Mouse (Mus musculus): ENCODE measurements at regions not wholly inside any gene's neighbourhood (a gene's known extent, or its start where the extent isn't known, plus 50 kb on each side); places are given as distances from the start of the nearest gene placed in this dataset.
A peak's percentile ranks its signal among the peaks of the same experiment; 100 is the strongest.

DNA sequence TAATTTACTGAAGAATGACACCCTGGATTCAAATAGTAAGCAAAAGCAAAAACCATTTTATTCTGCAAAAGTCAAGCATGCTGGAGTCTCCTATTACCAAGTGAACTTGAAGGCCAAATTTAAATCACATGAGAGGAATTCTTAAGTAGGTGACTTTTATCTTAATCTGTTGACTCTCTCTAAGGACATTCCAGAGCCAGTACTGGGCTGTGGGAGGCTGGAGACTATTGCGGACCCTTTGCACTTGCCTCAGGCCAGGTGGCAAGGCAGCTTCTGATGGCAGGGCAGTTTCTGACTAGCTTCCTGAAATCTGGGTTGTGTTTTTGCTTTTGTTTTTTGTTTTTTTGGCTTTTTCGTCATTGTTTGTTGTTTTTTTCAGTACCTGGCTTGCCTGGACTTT lies 1257.8 kb downstream of the Tbl1xr1 start:
- Histone ChIP-seq H3K27me3 (ENCODE audit: control insufficient read depth, insufficient read depth, low read length, poor library complexity, severe bottlenecking) (no peaks in the 10 kb centered on the region), H3K4me1 (ENCODE audit: control insufficient read depth, insufficient read depth, low read length) (no peaks in the 10 kb centered on the region), H3K36me3 (ENCODE audit: control insufficient read depth, insufficient read depth, low read length, poor library complexity, severe bottlenecking) (no peaks in the 10 kb centered on the region), H3K4me3 (ENCODE audit: low read depth, low read length) (no peak overlapping the region), H3K27ac (ENCODE audit: insufficient read depth, low read length) (no peak overlapping the region), H3K9ac (ENCODE audit: low read depth, poor library complexity, severe bottlenecking) (no peak overlapping the region), H3K9me3 (replicated peaks; ENCODE audit: control insufficient read depth, insufficient read depth, low read length, poor library complexity, severe bottlenecking) (peaks cover 3% of the 10 kb centered on the region; the same call in 1 of the 2 replicates)
- TF ChIP-seq CTCF (IDR thresholded peaks at IDR 0.05; ENCODE audit: low read depth, low read length): no peak
- no peak for TF ChIP-seq EP300 (IDR thresholded peaks at IDR 0.05; ENCODE audit: insufficient read depth, low read depth, low read length)
- TF ChIP-seq POLR2A (IDR thresholded peaks at IDR 0.05; ENCODE audit: insufficient read depth, low read length): no peak

GRCm38 (mm10) chr3:23334958-23335357 lies 1258.5 kb downstream of the Tbl1xr1 start:
- Histone ChIP-seq H3K9ac (ENCODE audit: low read depth, poor library complexity, severe bottlenecking) (no peak overlapping the region), H3K4me3 (ENCODE audit: low read depth, low read length) (no peak overlapping the region), H3K4me1 (ENCODE audit: control insufficient read depth, insufficient read depth, low read length) (no peaks in the 10 kb centered on the region), H3K9me3 (replicated peaks; ENCODE audit: control insufficient read depth, insufficient read depth, low read length, poor library complexity, severe bottlenecking) (peaks cover 3% of the 10 kb centered on the region; the same call in 1 of the 2 replicates), H3K27me3 (ENCODE audit: control insufficient read depth, insufficient read depth, low read length, poor library complexity, severe bottlenecking) (no peaks in the 10 kb centered on the region), H3K36me3 (ENCODE audit: control insufficient read depth, insufficient read depth, low read length, poor library complexity, severe bottlenecking) (no peaks in the 10 kb centered on the region), H3K27ac (ENCODE audit: insufficient read depth, low read length) (no peak overlapping the region)
- no peak for TF ChIP-seq POLR2A (IDR thresholded peaks at IDR 0.05; ENCODE audit: insufficient read depth, low read length)

DNA sequence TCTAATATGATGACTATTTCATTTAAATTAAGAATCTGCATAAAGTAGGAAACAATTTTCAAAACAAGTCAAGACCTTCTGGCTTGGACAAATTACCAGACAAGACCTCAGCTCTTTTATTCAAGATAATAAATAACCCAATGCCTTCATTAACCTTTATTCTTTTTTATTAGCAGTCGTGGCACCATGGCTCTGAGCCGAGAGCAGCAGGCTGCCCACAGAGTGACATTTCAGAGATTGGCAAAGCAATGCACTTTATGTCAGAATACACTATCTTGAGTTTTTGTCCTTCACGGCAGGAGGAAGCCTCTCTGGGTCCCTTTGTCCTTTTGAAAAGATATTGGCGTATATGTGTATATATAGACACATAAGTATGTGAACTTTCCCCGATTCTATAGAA lies 1297.9 kb downstream of the Tbl1xr1 start:
- Histone ChIP-seq H3K9me3 (replicated peaks; ENCODE audit: control insufficient read depth, insufficient read depth, low read length, poor library complexity, severe bottlenecking) (no peaks in the 10 kb centered on the region), H3K4me3 (ENCODE audit: low read depth, low read length) (no peak overlapping the region), H3K9ac (ENCODE audit: low read depth, poor library complexity, severe bottlenecking) (no peak overlapping the region), H3K27me3 (ENCODE audit: control insufficient read depth, insufficient read depth, low read length, poor library complexity, severe bottlenecking) (no peaks in the 10 kb centered on the region), H3K27ac (ENCODE audit: insufficient read depth, low read length) (no peak overlapping the region), H3K4me1 (ENCODE audit: control insufficient read depth, insufficient read depth, low read length) (no peaks in the 10 kb centered on the region), H3K36me3 (ENCODE audit: control insufficient read depth, insufficient read depth, low read length, poor library complexity, severe bottlenecking) (no peaks in the 10 kb centered on the region)
- TF ChIP-seq POLR2A (IDR thresholded peaks at IDR 0.05; ENCODE audit: insufficient read depth, low read length) (no peak), EP300 (IDR thresholded peaks at IDR 0.05; ENCODE audit: insufficient read depth, low read depth, low read length) (no peak), CTCF (IDR thresholded peaks at IDR 0.05; ENCODE audit: low read depth, low read length) (no peak)

DNA sequence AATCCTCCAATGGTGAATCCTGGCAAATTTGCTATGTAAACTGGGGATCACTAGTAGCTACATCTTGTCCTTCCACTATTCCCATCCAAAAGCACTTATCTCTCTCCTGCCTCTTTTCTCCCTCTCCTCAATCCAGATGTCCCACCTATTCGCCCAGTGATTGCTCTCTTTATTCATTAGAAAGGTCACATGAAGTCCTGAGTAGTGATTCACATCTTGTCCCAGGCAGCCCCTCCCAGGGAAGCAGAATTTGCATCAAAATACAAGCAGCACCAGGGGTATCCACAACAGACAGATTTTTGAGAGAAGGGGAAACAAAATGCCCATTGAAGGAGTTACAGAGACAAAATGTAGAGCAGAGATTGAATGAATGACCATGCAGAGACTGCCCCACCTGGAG lies 1328.4 kb downstream of the Tbl1xr1 start:
- Histone ChIP-seq H3K36me3 (ENCODE audit: control insufficient read depth, insufficient read depth, low read length, poor library complexity, severe bottlenecking) (no peaks in the 10 kb centered on the region), H3K9me3 (replicated peaks; ENCODE audit: control insufficient read depth, insufficient read depth, low read length, poor library complexity, severe bottlenecking) (no peaks in the 10 kb centered on the region), H3K27me3 (ENCODE audit: control insufficient read depth, insufficient read depth, low read length, poor library complexity, severe bottlenecking) (no peaks in the 10 kb centered on the region), H3K4me3 (ENCODE audit: low read depth, low read length) (no peak overlapping the region), H3K27ac (ENCODE audit: insufficient read depth, low read length) (peak overlapping the region; percentile 28; the same call in 1 of the 2 replicates), H3K9ac (ENCODE audit: low read depth, poor library complexity, severe bottlenecking) (no peak overlapping the region), H3K4me1 (ENCODE audit: control insufficient read depth, insufficient read depth, low read length) (peaks cover 2% of the 10 kb centered on the region)
- TF ChIP-seq EP300 (IDR thresholded peaks at IDR 0.05; ENCODE audit: insufficient read depth, low read depth, low read length): no peak
- TF ChIP-seq POLR2A (IDR thresholded peaks at IDR 0.05; ENCODE audit: insufficient read depth, low read length): no peak
- TF ChIP-seq CTCF (IDR thresholded peaks at IDR 0.05; ENCODE audit: low read depth, low read length): no peak

GRCm38 (mm10) chr3:23409431-23409830 lies 1333.0 kb downstream of the Tbl1xr1 start:
- TF ChIP-seq EP300 (IDR thresholded peaks at IDR 0.05; ENCODE audit: insufficient read depth, low read depth, low read length) (no peak), POLR2A (IDR thresholded peaks at IDR 0.05; ENCODE audit: insufficient read depth, low read length) (no peak), CTCF (IDR thresholded peaks at IDR 0.05; ENCODE audit: low read depth, low read length) (no peak)
- Histone ChIP-seq H3K36me3 (ENCODE audit: control insufficient read depth, insufficient read depth, low read length, poor library complexity, severe bottlenecking) (no peaks in the 10 kb centered on the region), H3K27me3 (ENCODE audit: control insufficient read depth, insufficient read depth, low read length, poor library complexity, severe bottlenecking) (no peaks in the 10 kb centered on the region), H3K4me1 (ENCODE audit: control insufficient read depth, insufficient read depth, low read length) (peaks cover under 1% of the 10 kb centered on the region), H3K9me3 (replicated peaks; ENCODE audit: control insufficient read depth, insufficient read depth, low read length, poor library complexity, severe bottlenecking) (no peaks in the 10 kb centered on the region), H3K4me3 (ENCODE audit: low read depth, low read length) (no peak overlapping the region), H3K27ac (ENCODE audit: insufficient read depth, low read length) (no peak overlapping the region), H3K9ac (ENCODE audit: low read depth, poor library complexity, severe bottlenecking) (no peak overlapping the region)

DNA sequence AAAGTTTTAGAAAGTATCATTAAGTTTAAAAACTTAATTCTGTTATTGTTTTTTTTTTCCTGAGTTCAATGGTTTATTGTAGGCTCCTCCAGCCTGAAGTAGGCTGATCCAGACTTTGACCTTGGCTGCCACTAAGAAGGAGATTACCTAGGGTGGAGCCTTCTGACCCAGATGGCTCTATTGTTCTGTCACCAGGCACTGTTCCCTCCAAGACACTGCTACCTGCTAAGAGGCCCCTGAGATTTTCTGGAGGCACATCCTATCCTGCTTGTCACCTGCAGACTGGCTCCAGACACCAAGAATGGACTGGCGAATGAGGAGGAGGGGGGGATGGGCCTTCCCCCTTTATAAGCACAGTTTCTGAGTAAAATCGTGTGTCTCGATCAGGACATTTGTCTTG lies 1350.5 kb downstream of the Tbl1xr1 start:
- TF ChIP-seq CTCF (IDR thresholded peaks at IDR 0.05; ENCODE audit: low read depth, low read length) (no peak), POLR2A (IDR thresholded peaks at IDR 0.05; ENCODE audit: insufficient read depth, low read length) (no peak), EP300 (IDR thresholded peaks at IDR 0.05; ENCODE audit: insufficient read depth, low read depth, low read length) (0 out of 2 replicates have a peak, but pooled peaks have one; percentile 65)

More for the DNA sequence above, 1350.5 kb downstream of the Tbl1xr1 start:
- H3K9ac ChIP-seq (ENCODE audit: low read depth, poor library complexity, severe bottlenecking): no peak overlapping the region
- no peaks in the 10 kb centered on the region for H3K36me3 ChIP-seq (ENCODE audit: control insufficient read depth, insufficient read depth, low read length, poor library complexity, severe bottlenecking)
- no peaks in the 10 kb centered on the region for H3K9me3 ChIP-seq (replicated peaks; ENCODE audit: control insufficient read depth, insufficient read depth, low read length, poor library complexity, severe bottlenecking)
- no peak overlapping the region for H3K27ac ChIP-seq (ENCODE audit: insufficient read depth, low read length)
- H3K27me3 ChIP-seq (ENCODE audit: control insufficient read depth, insufficient read depth, low read length, poor library complexity, severe bottlenecking): no peaks in the 10 kb centered on the region
- no peak overlapping the region for H3K4me3 ChIP-seq (ENCODE audit: low read depth, low read length)
- no peaks in the 10 kb centered on the region for H3K4me1 ChIP-seq (ENCODE audit: control insufficient read depth, insufficient read depth, low read length)
